Mouse (Mus musculus) liver, embryonic 13.5 days (tissue): ENCODE measurements around the gene Abca7. TPM values are rescaled to one million over a fixed set of nuclear protein-coding genes. Genes with fewer than 3 reads are reported as not detected.
"Not testable (repeated sequence)": the region's sequence is repeated elsewhere in the genome, so short reads cannot be mapped to it uniquely, and the experiment has no call there.

Experiments
- ATAC-seq: fragments of 200-750 bp; cut with Nextera tagmentation; 2 replicates; pipeline ENCODE4 v1.8.0; 2017; ENCODE audit warnings: low read depth, mild to moderate bottlenecking, moderate number of reproducible peaks, moderate library complexity
- DNase-seq: peaks from one replicate; pipeline ENCODE4 v3.0.0; 2022
- H3K27ac ChIP-seq: fragments of 300-500 bp; sonication (generic); 2 replicates; pipeline ENCODE4 v1.5.1; 2015; ENCODE audit warnings: moderate library complexity, mild to moderate bottlenecking, inconsistent platforms
- H3K27me3 ChIP-seq: fragments of 300-500 bp; sonication (generic); 2 replicates; pipeline ENCODE4 v1.6.1; 2015; ENCODE audit warnings: mild to moderate bottlenecking, inconsistent platforms
- H3K36me3 ChIP-seq: fragments of 300-500 bp; sonication (generic); 2 replicates; pipeline ENCODE4 v1.6.1; 2015; ENCODE audit warnings: mild to moderate bottlenecking, inconsistent platforms
- H3K4me1 ChIP-seq: fragments of 300-500 bp; sonication (generic); replicated peaks from 2 replicates; pipeline ENCODE4 v1.6.1; 2015; ENCODE audit warnings: inconsistent platforms
- H3K4me2 ChIP-seq: fragments of 300-500 bp; sonication (generic); 2 replicates; pipeline ENCODE4 v1.6.1; 2015; ENCODE audit warnings: inconsistent platforms, mild to moderate bottlenecking, moderate library complexity
- H3K4me3 ChIP-seq: fragments of 300-500 bp; sonication (generic); replicated peaks from 2 replicates; pipeline ENCODE4 v1.5.1; 2015; ENCODE audit warnings: mild to moderate bottlenecking, inconsistent platforms
- H3K9ac ChIP-seq: fragments of 300-500 bp; sonication (generic); 2 replicates; pipeline ENCODE4 v1.6.1; 2015; ENCODE audit warnings: mild to moderate bottlenecking, inconsistent platforms
- H3K9me3 ChIP-seq: fragments of 300-500 bp; sonication (generic); replicated peaks from 2 replicates; pipeline ENCODE4 v1.6.1; 2016; ENCODE audit warnings: inconsistent platforms
- WGBS: fragments of 180-500 bp; shearing (Covaris S2); methylation state at CpG from one replicate; pipeline ENCODE4 v1.1.7; 2015; ENCODE audit not compliant: insufficient replicate concordance; 5-methylcytosine and 5-hydroxymethylcytosine counted together
- polyA plus RNA-seq: library from polyadenylated mRNA; unstranded; fragments of >200 nt; fragmentation: Nextera tagmentation; extraction: Ambion mirVana; gene quantifications from 2 replicates; pipeline ENCODE4 v1.2.1, GENCODE M21; 2015

Gene Abca7
- polyA plus RNA-seq, 1 experiment from 2014 or later, result 6.3 TPM

GRCm38 (mm10) chr10:80047041-80047565 lies 50.8 kb downstream of the Abca7 start, which contains the start of gene Gpx4:
TSS of gene Gpx4 (plus strand) at chr10:80047166.
- Histone ChIP-seq H3K36me3 (no peaks in the 10 kb centered on the region), H3K27me3 (no peaks in the 10 kb centered on the region), H3K9me3 (no peaks in the 10 kb centered on the region), H3K9ac (no peak within 1 kb of the TSS; the same call in 1 of the 2 replicates), H3K4me3 (no peak within 1 kb of the TSS), H3K4me1 (peaks cover 69% of the 10 kb centered on the region), H3K27ac (no peak within 1 kb of the TSS), H3K4me2 (no peak within 1 kb of the TSS)
- 75% methylated on average over 8 of the region's 9 CpGs for WGBS
- ATAC-seq (no peak), DNase-seq (no peak)

DNA sequence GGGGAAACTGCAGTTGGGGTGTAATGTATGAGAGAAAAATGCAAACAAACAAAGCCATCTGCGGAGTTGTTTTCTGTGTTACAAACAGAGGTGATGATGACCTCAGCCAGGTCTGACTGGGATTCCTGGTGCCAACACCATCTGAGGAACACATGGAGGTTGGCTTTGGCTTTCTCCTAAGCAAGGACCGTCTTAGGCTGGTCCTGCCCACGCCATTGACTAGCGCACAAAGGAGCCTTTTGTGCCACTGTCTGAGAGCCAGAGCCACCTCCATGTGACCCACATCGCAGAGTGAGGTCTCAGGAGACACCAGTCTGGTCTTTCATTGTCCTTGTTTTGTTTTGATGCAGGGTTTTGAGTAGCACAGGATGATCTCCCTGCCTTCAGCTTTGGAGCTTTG lies 52.1 kb downstream of the Abca7 start:
- no peaks in the 10 kb centered on the region for H3K27me3 ChIP-seq
- ATAC-seq, result no peak
- no peak overlapping the region for H3K4me2 ChIP-seq
- no peaks in the 10 kb centered on the region for H3K9me3 ChIP-seq
- H3K4me3 ChIP-seq, result no peak overlapping the region
- peak overlapping the region; percentile 15; the same call in 1 of the 2 replicates for H3K9ac ChIP-seq
- no peaks in the 10 kb centered on the region for H3K36me3 ChIP-seq
- peaks cover 80% of the 10 kb centered on the region for H3K4me1 ChIP-seq
- no peak for DNase-seq
- 0 out of 2 replicates have a peak overlapping the region, but pooled peaks have one; percentile 54 for H3K27ac ChIP-seq
- WGBS, result 58% methylated on average over 5 of the region's 5 CpGs

GRCm38 (mm10) chr10:80048834-80049233 lies 52.5 kb downstream of the Abca7 start:
- Histone ChIP-seq H3K27me3 (no peaks in the 10 kb centered on the region), H3K4me2 (no peak overlapping the region), H3K4me1 (peaks cover 79% of the 10 kb centered on the region), H3K36me3 (no peaks in the 10 kb centered on the region), H3K27ac (peak overlapping the region; percentile 54), H3K9ac (peak overlapping the region; percentile 15; the same call in 1 of the 2 replicates), H3K4me3 (no peak overlapping the region), H3K9me3 (no peaks in the 10 kb centered on the region)
- 23% methylated on average over 3 of the region's 3 CpGs for WGBS
- DNase-seq (no peak), ATAC-seq (no peak)

- Histone ChIP-seq H3K9ac (peak overlapping the region; percentile 23; the same call in 1 of the 2 replicates), H3K27me3 (no peaks in the 10 kb centered on the region), H3K36me3 (peaks cover 3% of the 10 kb centered on the region), H3K4me1 (peaks cover 85% of the 10 kb centered on the region), H3K9me3 (no peaks in the 10 kb centered on the region), H3K4me3 (no peak overlapping the region), H3K4me2 (no peak overlapping the region), H3K27ac (peak overlapping the region; percentile 93)
- WGBS, result 69% methylated on average over 6 of the region's 6 CpGs
- DNase-seq (no peak), ATAC-seq (no peak)
Observed at GRCm38 (mm10) chr10:80050244-80050643, 54.0 kb downstream of the Abca7 start.

DNA sequence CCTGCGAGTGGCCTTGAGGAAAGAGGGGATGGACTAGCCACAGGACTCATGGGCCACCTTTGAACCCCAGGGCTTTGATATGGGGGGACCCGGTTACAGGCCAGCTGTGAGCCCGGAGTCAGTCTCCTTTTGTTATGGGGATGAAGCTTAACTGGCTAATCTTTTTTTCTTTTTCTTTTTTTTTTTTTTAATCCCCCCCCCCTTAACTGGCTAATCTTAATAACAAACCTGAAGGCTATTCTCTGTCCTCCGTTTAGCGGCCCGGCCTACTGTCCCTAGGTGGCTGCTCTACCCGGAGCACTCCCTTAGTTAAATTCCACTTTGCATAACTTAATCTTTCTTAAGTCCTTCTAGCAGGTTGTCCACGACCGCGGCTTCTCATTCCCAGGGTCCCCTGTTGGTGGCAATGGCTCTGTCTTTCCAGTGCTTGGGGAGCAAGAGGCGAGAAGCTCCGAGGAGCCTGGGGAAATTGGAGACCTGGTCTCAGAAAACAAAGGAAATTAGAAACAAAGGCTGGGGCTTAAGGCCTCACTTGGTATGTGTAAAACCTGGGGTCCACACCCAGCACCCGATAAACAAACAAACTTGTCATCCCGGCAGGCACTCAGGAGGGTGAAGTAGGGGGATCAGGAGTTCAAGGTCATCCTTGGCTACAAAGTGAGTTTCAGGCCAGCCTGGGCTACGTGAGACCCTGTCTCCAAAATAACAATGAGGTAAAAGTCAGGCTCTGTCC lies 54.8 kb downstream of the Abca7 start:
- Histone ChIP-seq H3K9ac (peak overlapping the region; percentile 72), H3K27ac (peak overlapping the region; percentile 93), H3K4me3 (no peak overlapping the region), H3K9me3 (no peaks in the 10 kb centered on the region), H3K27me3 (no peaks in the 10 kb centered on the region), H3K4me1 (peaks cover 86% of the 10 kb centered on the region), H3K36me3 (peaks cover 11% of the 10 kb centered on the region), H3K4me2 (no peak overlapping the region)
- DNase-seq, result no peak
- ATAC-seq, result no peak
- 50% methylated on average over 15 of the region's 15 CpGs for WGBS

DNA sequence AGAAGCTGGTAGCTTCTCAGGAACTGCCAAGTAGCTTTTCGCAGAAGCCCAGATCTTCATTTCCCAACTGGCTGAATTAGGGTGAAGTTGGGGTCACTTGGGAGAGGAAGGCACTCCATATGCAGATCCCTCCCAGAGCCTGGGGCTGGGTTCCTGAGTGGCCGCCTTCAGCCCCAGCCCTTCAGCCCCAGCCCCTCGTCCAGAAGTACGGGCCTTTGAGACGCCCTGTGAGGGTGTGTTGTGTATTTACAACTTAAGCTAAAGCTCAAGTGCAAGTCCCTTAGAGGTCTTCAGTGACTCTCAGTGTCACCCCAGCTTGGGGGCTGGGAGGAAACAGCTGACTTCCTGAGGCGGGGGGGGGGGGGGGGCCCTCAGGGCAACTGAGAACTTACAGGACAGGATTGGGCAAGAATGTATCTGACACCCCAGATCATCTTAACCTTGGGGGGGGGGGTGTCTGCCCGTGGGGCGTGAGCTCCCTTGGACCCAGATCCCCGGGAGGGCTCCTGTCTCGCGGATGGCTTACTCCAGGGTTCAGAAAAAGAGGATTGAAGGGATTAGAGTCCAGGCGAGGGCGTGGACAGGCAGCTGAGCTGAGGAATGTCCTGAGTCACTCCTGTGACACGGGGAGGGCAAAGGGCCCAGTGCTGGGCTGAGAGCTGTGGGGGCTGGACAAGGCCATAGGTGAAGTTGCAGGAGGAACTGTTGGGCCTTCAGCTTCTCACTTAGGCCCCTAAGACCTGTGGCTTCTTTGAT lies 55.5 kb downstream of the Abca7 start:
- H3K9ac ChIP-seq, result peak overlapping the region; percentile 72
- H3K4me1 ChIP-seq, result peaks cover 87% of the 10 kb centered on the region
- 0 out of 2 replicates have a peak overlapping the region, but pooled peaks have one; percentile 1 for H3K4me3 ChIP-seq
- 36% methylated on average over 14 of the region's 14 CpGs for WGBS
- no peaks in the 10 kb centered on the region for H3K9me3 ChIP-seq
- ATAC-seq (no peak), DNase-seq (peak; percentile 64)
- peak overlapping the region; percentile 70 for H3K4me2 ChIP-seq
- H3K36me3 ChIP-seq, result peaks cover 18% of the 10 kb centered on the region
- peak overlapping the region; percentile 93 for H3K27ac ChIP-seq
- no peaks in the 10 kb centered on the region for H3K27me3 ChIP-seq

DNA sequence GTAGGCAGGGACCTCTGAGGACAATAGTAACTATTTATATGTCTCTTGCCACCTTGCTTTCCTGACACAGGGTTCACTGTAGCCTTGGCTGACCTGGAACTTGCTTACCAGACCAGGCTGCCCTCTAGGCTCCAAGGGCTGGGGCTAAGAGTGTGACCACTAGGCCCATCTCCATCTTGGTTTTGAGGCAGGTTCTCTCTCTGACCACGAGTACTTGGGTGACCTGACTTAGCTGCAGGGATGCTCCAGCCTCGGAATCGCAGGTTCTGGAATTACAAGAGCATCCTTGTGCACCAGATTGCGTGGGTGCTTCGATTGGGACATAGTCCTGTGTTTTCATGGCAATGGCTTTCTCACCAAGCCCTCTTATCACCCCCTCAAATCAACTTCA lies 56.1 kb downstream of the Abca7 start:
- no peaks in the 10 kb centered on the region for H3K9me3 ChIP-seq
- peaks cover 24% of the 10 kb centered on the region for H3K36me3 ChIP-seq
- H3K4me3 ChIP-seq, result 0 out of 2 replicates have a peak overlapping the region, but pooled peaks have one; percentile 1
- peak overlapping the region; percentile 93 for H3K27ac ChIP-seq
- ATAC-seq (no peak), DNase-seq (no peak)
- no peaks in the 10 kb centered on the region for H3K27me3 ChIP-seq
- peaks cover 87% of the 10 kb centered on the region for H3K4me1 ChIP-seq
- WGBS, result 80% methylated on average over 5 of the region's 5 CpGs
- H3K4me2 ChIP-seq, result peak overlapping the region; percentile 70
- H3K9ac ChIP-seq, result peak overlapping the region; percentile 72

DNA sequence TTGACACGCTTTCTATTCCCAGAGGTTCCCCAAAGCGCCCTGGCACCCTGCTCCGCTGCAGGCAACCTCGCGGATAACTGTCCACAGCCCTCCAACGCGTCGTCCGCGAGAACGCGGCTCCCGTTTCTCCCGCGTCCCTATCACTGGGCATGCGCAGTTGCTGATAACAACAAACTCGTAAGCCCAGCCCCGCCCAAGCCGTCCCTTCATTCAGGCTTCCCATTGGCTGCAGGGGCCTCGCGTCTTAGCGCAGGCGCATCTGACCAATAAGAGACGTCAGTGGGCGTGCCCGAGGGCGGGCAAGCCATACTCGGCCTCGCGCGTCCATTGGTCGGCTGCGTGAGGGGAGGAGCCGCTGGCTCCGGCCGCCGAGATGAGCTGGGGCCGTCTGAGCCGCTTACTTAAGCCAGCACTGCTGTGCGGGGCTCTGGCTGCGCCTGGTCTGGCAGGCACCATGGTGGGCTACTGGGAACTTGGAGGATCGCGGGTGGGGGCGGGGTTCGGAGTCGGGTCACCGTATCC lies 57.0 kb downstream of the Abca7 start:
- H3K9ac ChIP-seq, result peak overlapping the region; percentile 100
- H3K4me1 ChIP-seq, result peaks cover 85% of the 10 kb centered on the region
- DNase-seq (peak; percentile 100), ATAC-seq (peak; percentile 91)
- H3K4me3 ChIP-seq, result peak overlapping the region; percentile 95
- H3K36me3 ChIP-seq, result peaks cover 33% of the 10 kb centered on the region
- no peaks in the 10 kb centered on the region for H3K27me3 ChIP-seq
- peak overlapping the region; percentile 99 for H3K27ac ChIP-seq
- H3K9me3 ChIP-seq, result no peaks in the 10 kb centered on the region
- peak overlapping the region; percentile 92 for H3K4me2 ChIP-seq
- WGBS, result under 1% methylated on average over 47 of the region's 47 CpGs

- peak overlapping the region; percentile 100 for H3K9ac ChIP-seq
- H3K27me3 ChIP-seq, result no peaks in the 10 kb centered on the region
- H3K9me3 ChIP-seq, result no peaks in the 10 kb centered on the region
- peak overlapping the region; percentile 99 for H3K27ac ChIP-seq
- DNase-seq, result peak; percentile 62
- peak overlapping the region; percentile 92 for H3K4me2 ChIP-seq
- peak; percentile 49 for ATAC-seq
- WGBS, result 1% methylated on average over 77 of the region's 77 CpGs
- peaks cover 40% of the 10 kb centered on the region for H3K36me3 ChIP-seq
- peak overlapping the region; percentile 95 for H3K4me3 ChIP-seq
- peaks cover 77% of the 10 kb centered on the region for H3K4me1 ChIP-seq
Observed at GRCm38 (mm10) chr10:80053831-80054815, 57.8 kb downstream of the Abca7 start.

- Histone ChIP-seq H3K4me3 (peak overlapping the region; percentile 95), H3K27ac (peak overlapping the region; percentile 99), H3K36me3 (peaks cover 48% of the 10 kb centered on the region)
Observed at GRCm38 (mm10) chr10:80054911-80055310, 58.6 kb downstream of the Abca7 start.

More at GRCm38 (mm10) chr10:80054911-80055310, 58.6 kb downstream of the Abca7 start:
- DNase-seq, H3K27me3 ChIP-seq, H3K9me3 ChIP-seq, ATAC-seq: not testable (repeated sequence)
- Histone ChIP-seq H3K4me1 (peaks cover 69% of the 10 kb centered on the region), H3K4me2 (peak overlapping the region; percentile 92), H3K9ac (peak overlapping the region; percentile 100)
- 17% methylated on average over 3 of the region's 3 CpGs for WGBS
